Mouse (Mus musculus): ENCODE results near the gene Whrn.

DNA sequence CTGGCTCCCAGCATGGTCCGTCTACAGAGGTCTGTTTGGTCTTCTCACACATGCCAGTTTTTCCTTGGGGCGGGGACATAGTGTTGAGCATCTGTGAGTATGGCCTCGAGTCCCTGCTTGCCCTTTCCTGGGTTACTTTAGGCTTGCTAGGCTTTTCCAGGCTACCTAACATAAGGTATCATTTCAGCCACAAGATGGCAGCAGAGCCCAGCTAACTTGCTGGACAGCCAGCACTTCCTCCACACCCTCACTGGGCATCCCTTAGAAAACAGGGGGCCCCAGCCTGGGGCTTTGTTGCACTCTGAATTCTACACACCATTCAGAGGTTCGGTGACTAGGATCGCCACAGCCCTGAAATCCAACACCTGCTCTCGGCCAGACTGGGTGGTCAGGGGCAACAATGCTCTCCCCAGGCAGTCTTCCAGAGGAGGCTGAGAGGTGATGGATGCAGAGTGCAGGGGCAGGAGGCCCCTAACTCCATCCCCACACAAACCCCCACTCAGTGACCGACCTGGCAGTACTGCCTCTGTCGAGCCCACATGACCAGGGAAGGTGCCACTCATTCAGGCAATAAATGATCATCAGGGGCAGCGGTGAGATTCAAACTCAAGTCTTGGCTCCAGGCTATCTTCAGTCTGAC lies 78.4 kb downstream of the Whrn start:
- peak; percentile 90 for TF ChIP-seq CTCF (IDR thresholded peaks at IDR 0.05)
- no peak for TF ChIP-seq EP300 (IDR thresholded peaks at IDR 0.05)

Data from lung, postnatal 0 days (tissue).